Comparison of ENCODE assay signal across 8 mouse cellular contexts in genomic region chr8:46241568-46242374, GRCm38 (mm10). TPM values are rescaled to one million over a fixed set of nuclear protein-coding genes. Genes with fewer than 3 reads are reported as not detected.
A peak's percentile ranks its signal among the peaks of the same experiment; 100 is the strongest.
DNase-seq lines count a peak whose midpoint lies in the region; ATAC-seq and TF ChIP-seq lines count a peak whose summit lies in the region.

No protein-coding gene starts in this region.

- H3K9me3 ChIP-seq in embryonic facial prominence, embryonic 14.5 days (ENCODE audit: control insufficient read depth, low read length) = no peaks in the 10 kb centered on the region
- H3K9me3 ChIP-seq in heart, embryonic 13.5 days = no peaks in the 10 kb centered on the region
- H3K9me3 ChIP-seq in kidney, embryonic 16.5 days (ENCODE audit: low read length) = no peaks in the 10 kb centered on the region
- no peaks in the 10 kb centered on the region for H3K9me3 ChIP-seq in stomach, embryonic 15.5 days

- ATAC-seq in embryonic facial prominence, embryonic 14.5 days (ENCODE audit: low read depth) = peak; percentile 87
- no peak for ATAC-seq in heart, embryonic 13.5 days (ENCODE audit: extremely low read depth, insufficient number of reproducible peaks, low FRiP score, low TSS enrichment)
- peak; percentile 59; the same call in 1 of the 2 replicates for ATAC-seq in kidney, embryonic 16.5 days (ENCODE audit: low FRiP score, low TSS enrichment)
- ATAC-seq in stomach, embryonic 15.5 days (ENCODE audit: insufficient read depth, low FRiP score, low read depth) = peak; percentile 68

- DNase-seq in CD4-positive helper T cell, adult 2 months (ENCODE audit: low read depth, low spot score) = peak; percentile 51
- DNase-seq in adrenal gland, postnatal 4 days (ENCODE audit: low spot score in 2 of 2) = peak; percentile 43 to 44
- DNase-seq in embryonic facial prominence, embryonic 14.5 days (ENCODE audit: low spot score) = peak; percentile 91
- peak; percentile 50 for DNase-seq in liver, adult 2 months (ENCODE audit: extremely low read depth, low read depth, low spot score)
- peak; percentile 68 for DNase-seq in naive thymus-derived CD4-positive, alpha-beta T cell, adult 2 months (ENCODE audit: low read depth)

- TF ChIP-seq POLR2A in liver, adult 2 months (IDR thresholded peaks at IDR 0.05; ENCODE audit: extremely low read depth, insufficient read depth, low read length) = no peak

- H3K4me3 ChIP-seq in embryonic facial prominence, embryonic 14.5 days (ENCODE audit: low read depth, low read length) = no peak overlapping the region
- no peak overlapping the region for H3K4me3 ChIP-seq in heart, embryonic 13.5 days
- no peak overlapping the region for H3K4me3 ChIP-seq in kidney, embryonic 16.5 days (ENCODE audit: low read length)
- no peak overlapping the region for H3K4me3 ChIP-seq in liver, adult 2 months (ENCODE audit: insufficient read depth, low read depth, low read length)
- no peak overlapping the region for H3K4me3 ChIP-seq in stomach, embryonic 15.5 days (replicated peaks)

- H3K79me2 ChIP-seq in liver, adult 2 months (ENCODE audit: control insufficient read depth, insufficient read depth, low read length) = no peaks in the 10 kb centered on the region

- no peak overlapping the region for H3K27ac ChIP-seq in embryonic facial prominence, embryonic 14.5 days (replicated peaks; ENCODE audit: low read depth, low read length)
- H3K27ac ChIP-seq in heart, embryonic 13.5 days (replicated peaks) = no peak overlapping the region
- H3K27ac ChIP-seq in kidney, embryonic 16.5 days (ENCODE audit: low read length) = no peak overlapping the region
- H3K27ac ChIP-seq in liver, adult 2 months (replicated peaks; ENCODE audit: insufficient read depth, low read depth, low read length) = no peak overlapping the region
- H3K27ac ChIP-seq in stomach, embryonic 15.5 days = no peak overlapping the region

- H3K4me2 ChIP-seq in embryonic facial prominence, embryonic 14.5 days (ENCODE audit: low read depth, low read length) = no peak overlapping the region
- peak overlapping the region; percentile 42 for H3K4me2 ChIP-seq in heart, embryonic 13.5 days
- H3K4me2 ChIP-seq in kidney, embryonic 16.5 days (replicated peaks; ENCODE audit: low read depth, low read length) = no peak overlapping the region
- no peak overlapping the region for H3K4me2 ChIP-seq in stomach, embryonic 15.5 days

- H3K4me1 ChIP-seq in embryonic facial prominence, embryonic 14.5 days (ENCODE audit: control insufficient read depth, insufficient read depth, low read length) = peaks cover 3% of the 10 kb centered on the region; the same call in 1 of the 2 replicates
- peaks cover 17% of the 10 kb centered on the region for H3K4me1 ChIP-seq in heart, embryonic 13.5 days
- no peaks in the 10 kb centered on the region for H3K4me1 ChIP-seq in kidney, embryonic 16.5 days (ENCODE audit: insufficient read depth, low read length)
- H3K4me1 ChIP-seq in liver, adult 2 months (ENCODE audit: control insufficient read depth, insufficient read depth, low read length) = 0 out of 2 replicates have a peak, but pooled peaks cover 1% of the 10 kb centered on the region
- no peaks in the 10 kb centered on the region for H3K4me1 ChIP-seq in stomach, embryonic 15.5 days

- peak; percentile 83 for TF ChIP-seq CTCF in liver, adult 2 months (IDR thresholded peaks at IDR 0.05; ENCODE audit: low read depth, low read length)

- WGBS in embryonic facial prominence, embryonic 14.5 days = 25% methylated on average over 13 of the region's 13 CpGs
- WGBS in heart, embryonic 13.5 days = 22% methylated on average over 13 of the region's 13 CpGs
- WGBS in kidney, embryonic 16.5 days = 27% methylated on average over 13 of the region's 13 CpGs
- WGBS in liver, adult 2 months = 29% methylated on average over 13 of the region's 13 CpGs
- WGBS in stomach, embryonic 15.5 days = 25% methylated on average over 13 of the region's 13 CpGs

- no peaks in the 10 kb centered on the region for H3K36me3 ChIP-seq in embryonic facial prominence, embryonic 14.5 days (ENCODE audit: control insufficient read depth, insufficient read depth, low read length)
- H3K36me3 ChIP-seq in heart, embryonic 13.5 days = no peaks in the 10 kb centered on the region
- H3K36me3 ChIP-seq in kidney, embryonic 16.5 days (ENCODE audit: insufficient read depth, low read length) = no peaks in the 10 kb centered on the region
- no peaks in the 10 kb centered on the region for H3K36me3 ChIP-seq in liver, adult 2 months (ENCODE audit: control insufficient read depth, insufficient read depth, low read length)
- H3K36me3 ChIP-seq in stomach, embryonic 15.5 days = no peaks in the 10 kb centered on the region

- H3K27me3 ChIP-seq in embryonic facial prominence, embryonic 14.5 days (replicated peaks; ENCODE audit: control insufficient read depth, insufficient read depth, low read length) = no peaks in the 10 kb centered on the region; the same call in 1 of the 2 replicates
- H3K27me3 ChIP-seq in heart, embryonic 13.5 days (replicated peaks) = 0 out of 2 replicates have a peak, but pooled peaks cover 2% of the 10 kb centered on the region
- no peaks in the 10 kb centered on the region; the same call in 1 of the 2 replicates for H3K27me3 ChIP-seq in kidney, embryonic 16.5 days (ENCODE audit: insufficient read depth, low read length)
- no peaks in the 10 kb centered on the region for H3K27me3 ChIP-seq in liver, adult 2 months (ENCODE audit: control insufficient read depth, insufficient read depth, low read length)
- H3K27me3 ChIP-seq in stomach, embryonic 15.5 days (replicated peaks) = no peaks in the 10 kb centered on the region

- no peak overlapping the region for H3K9ac ChIP-seq in embryonic facial prominence, embryonic 14.5 days (ENCODE audit: low read depth, low read length)
- H3K9ac ChIP-seq in heart, embryonic 13.5 days = no peak overlapping the region
- no peak overlapping the region for H3K9ac ChIP-seq in kidney, embryonic 16.5 days (replicated peaks; ENCODE audit: low read length)
- no peak overlapping the region for H3K9ac ChIP-seq in liver, adult 2 months (ENCODE audit: low read depth, low read length)
- H3K9ac ChIP-seq in stomach, embryonic 15.5 days = no peak overlapping the region

RNA-seq across cellular contexts. Expression of gene Slc25a4, which starts 30.7 kb away (rescaled TPM):
- total RNA-seq in adrenal gland, postnatal 4 days (2021) = 100 to 1,000 TPM; 273 to 285 TPM
- polyA plus RNA-seq in embryonic facial prominence, embryonic 14.5 days (2014; fragmentation: Nextera tagmentation; extraction: Ambion mirVana) = 580 and 582 TPM in 2 replicates
- 1,621 and 1,814 TPM in 2 replicates for polyA plus RNA-seq in heart, embryonic 13.5 days (2015; fragmentation: Nextera tagmentation; extraction: Ambion mirVana)
- 616 and 637 TPM in 2 replicates for polyA plus RNA-seq in kidney, embryonic 16.5 days (2015; fragmentation: Nextera tagmentation; extraction: Ambion mirVana)
- total RNA-seq in liver, adult 2 months (2014; rRNA removed) = 13.4 TPM in 2 replicates
- polyA plus RNA-seq in liver, adult 2 months (2012; rRNA removed) = 5.0 and 7.4 TPM in 2 replicates
- 404 and 410 TPM in 2 replicates for polyA plus RNA-seq in stomach, embryonic 15.5 days (2015; fragmentation: Nextera tagmentation; extraction: Ambion mirVana)

RNA-seq across cellular contexts. Expression of gene Helt, which starts 52.7 kb away (rescaled TPM):
- under 1 TPM in 1 of 2 experiments, not detected in 1; 0.23 TPM for total RNA-seq in adrenal gland, postnatal 4 days (2021)
- 0.39 and 0.72 TPM in 2 replicates for polyA plus RNA-seq in embryonic facial prominence, embryonic 14.5 days (2014; fragmentation: Nextera tagmentation; extraction: Ambion mirVana)
- polyA plus RNA-seq in heart, embryonic 13.5 days (2015; fragmentation: Nextera tagmentation; extraction: Ambion mirVana) = not detected in 2 replicates
- not detected in 2 replicates for polyA plus RNA-seq in kidney, embryonic 16.5 days (2015; fragmentation: Nextera tagmentation; extraction: Ambion mirVana)
- not detected in 2 replicates for total RNA-seq in liver, adult 2 months (2014; rRNA removed)
- not detected in 2 replicates for polyA plus RNA-seq in liver, adult 2 months (2012; rRNA removed)
- polyA plus RNA-seq in stomach, embryonic 15.5 days (2015; fragmentation: Nextera tagmentation; extraction: Ambion mirVana) = 0.10 TPM in 1 of 2 replicates, not detected in the other

Comparison
In these comparisons a context has a peak if more than half of its experiments do, and no peak if none do; other contexts are left out.
1. RNA of gene Slc25a4, which starts 30.7 kb away (polyA plus RNA-seq): 1,621 to 1,814 TPM in heart, embryonic 13.5 days, 616 to 637 TPM in kidney, embryonic 16.5 days, 580 to 582 TPM in embryonic facial prominence, embryonic 14.5 days and 404 to 410 TPM in stomach, embryonic 15.5 days; 5.0 to 7.4 TPM in liver, adult 2 months; every median in the first group is over 10 times any median in the second.
2. Peak in every context shown above with its lines, with median percentiles within 50 percentile points of each other: DNase-seq.